Mouse (Mus musculus) lung, adult 2 months (tissue): ENCODE measurements at regions not wholly inside any gene's neighbourhood (a gene's known extent, or its start where the extent isn't known, plus 50 kb on each side); places are given as distances from the start of the nearest gene placed in this dataset.

ENCODE experiments used
- CTCF ChIP-seq: fragments of 200-500 bp; IDR thresholded peaks from 2 replicates; pipeline ENCODE4 v1.5.1; 2011; ENCODE audit warnings: mild to moderate bottlenecking, low read length, control low read depth; ENCODE audit not compliant: insufficient read depth
- POLR2A ChIP-seq: fragments of 200-500 bp; IDR thresholded peaks from 2 replicates; pipeline ENCODE4 v1.6.1; 2011; ENCODE audit warnings: low read depth, mild to moderate bottlenecking, control low read depth, low read length, borderline replicate concordance; ENCODE audit errors: extremely low read depth

GRCm38 (mm10) chr1:95448962-95449558 lies 135.6 kb downstream of the Fam174a start:
- TF ChIP-seq CTCF: no peak
- no peak for TF ChIP-seq POLR2A
